Mouse (Mus musculus) lung, postnatal 0 days (tissue): ENCODE measurements at regions not wholly inside any gene's neighbourhood (a gene's known extent, or its start where the extent isn't known, plus 50 kb on each side); places are given as distances from the start of the nearest gene placed in this dataset.

Source experiments
- CTCF ChIP-seq: IDR thresholded peaks from 2 replicates; pipeline ENCODE4 v1.5.1; 2016; ENCODE audit warnings: antibody characterized with exemption, mild to moderate bottlenecking
- EP300 ChIP-seq: IDR thresholded peaks from 2 replicates; pipeline ENCODE4 v1.6.1; 2016; ENCODE audit warnings: antibody characterized with exemption, mild to moderate bottlenecking, control low read depth

DNA sequence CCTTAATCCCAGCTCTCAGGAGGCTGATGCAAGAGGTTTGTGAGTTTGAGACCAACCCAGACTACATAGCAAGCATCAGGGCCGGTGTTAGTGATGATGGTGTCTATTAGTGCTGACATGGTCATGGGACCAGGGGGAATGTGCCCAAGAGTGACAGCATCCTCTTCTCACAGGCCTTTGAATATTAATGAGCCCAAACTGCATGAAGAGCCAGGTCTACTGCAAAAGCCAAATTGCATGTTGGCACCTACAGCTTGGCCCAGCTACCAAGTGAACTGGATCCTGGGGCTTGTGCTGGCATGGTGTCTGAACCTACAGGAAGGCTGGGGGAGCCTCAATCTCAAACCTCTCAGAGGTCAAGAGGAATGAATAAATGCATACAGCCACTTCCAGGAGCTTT, 70.0 kb downstream of the 4930426L09Rik start:
- TF ChIP-seq EP300, result no peak
- TF ChIP-seq CTCF, result no peak
